Mouse (Mus musculus) bone marrow, adult 2 months (tissue): ENCODE data around the gene Hhat. TPM values are rescaled to one million over a fixed set of nuclear protein-coding genes. Genes with fewer than 3 reads are reported as not detected.

Experiments
- H3K27ac ChIP-seq: fragments of 200-500 bp; 2 replicates; pipeline ENCODE4 v1.5.1; 2012; ENCODE audit warnings: low read depth, mild to moderate bottlenecking, control low read depth, inconsistent platforms, low read length; ENCODE audit not compliant: control insufficient read depth, poor library complexity, insufficient read depth
- H3K4me1 ChIP-seq: fragments of 200-500 bp; 2 replicates; pipeline ENCODE4 v1.6.1; 2011; ENCODE audit warnings: low read length; ENCODE audit not compliant: control insufficient read depth, insufficient read depth
- H3K4me3 ChIP-seq: fragments of 200-500 bp; replicated peaks from 2 replicates; pipeline ENCODE3; 2011; ENCODE audit warnings: mild to moderate bottlenecking, low read depth, low read length, control low read depth; ENCODE audit not compliant: control insufficient read depth
- CTCF ChIP-seq: fragments of 200-500 bp; IDR thresholded peaks from 2 replicates; pipeline ENCODE4 v1.5.1; 2011; ENCODE audit warnings: low read length, control low read depth; ENCODE audit not compliant: control insufficient read depth, insufficient read depth
- POLR2A ChIP-seq: fragments of 200-500 bp; IDR thresholded peaks from 2 replicates; pipeline ENCODE4 v1.6.1; 2011; ENCODE audit warnings: low read depth, mild to moderate bottlenecking, control low read depth, low read length, borderline replicate concordance; ENCODE audit not compliant: control insufficient read depth
- WGBS: fragments of 180-500 bp; shearing (Covaris S2); methylation state at CpG from one replicate; pipeline ENCODE4 v1.1.7; 2018; 5-methylcytosine and 5-hydroxymethylcytosine counted together
- polyA plus RNA-seq: library from polyadenylated mRNA; stranded (reverse); fragments of >200 nt; gene quantifications from 2 replicates; pipeline ENCODE4 v1.2.4, GENCODE M21; 2011; ENCODE audit warnings: low replicate concordance; ENCODE audit not compliant: missing spikeins, insufficient read depth, insufficient read length

Hhat gene
- polyA plus RNA-seq, 1 experiment = 1.4 TPM

GRCm38 (mm10) chr1:192502835-192503234, 268.2 kb downstream of the Hhat start:
- no peak overlapping the region for H3K27ac ChIP-seq
- no peak overlapping the region for H3K4me3 ChIP-seq
- H3K4me1 ChIP-seq = no peaks in the 10 kb centered on the region
- TF ChIP-seq CTCF = no peak
- TF ChIP-seq POLR2A = no peak

GRCm38 (mm10) chr1:192502016-192502415, 269.0 kb downstream of the Hhat start:
- Histone ChIP-seq H3K4me3 (no peak overlapping the region), H3K4me1 (no peaks in the 10 kb centered on the region), H3K27ac (no peak overlapping the region)
- TF ChIP-seq CTCF = no peak
- TF ChIP-seq POLR2A = no peak
- WGBS = 40% methylated on average over 9 of the region's 9 CpGs

DNA sequence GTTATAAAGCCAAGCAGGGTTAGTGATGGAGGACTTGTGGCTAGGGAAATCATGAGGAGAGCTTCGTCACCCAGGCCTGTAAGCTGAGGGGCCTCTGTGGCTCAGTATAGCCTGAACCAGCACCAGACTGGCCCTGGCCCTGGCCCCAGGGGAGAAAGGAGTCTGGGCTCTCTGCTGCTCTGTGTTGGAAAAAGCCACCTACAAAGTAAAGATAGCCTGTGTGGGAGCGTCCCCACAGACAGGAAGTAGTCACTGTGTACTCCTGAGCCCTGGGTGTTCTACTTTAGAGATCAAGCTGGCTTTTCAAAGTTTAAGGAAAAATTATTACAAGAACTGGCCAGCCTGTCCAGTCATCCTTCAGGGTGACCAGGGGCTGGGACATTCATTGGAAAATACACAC, 273.5 kb downstream of the Hhat start:
- WGBS = 59% methylated on average over 2 of the region's 2 CpGs
- Histone ChIP-seq H3K4me3 (no peak overlapping the region), H3K27ac (no peak overlapping the region), H3K4me1 (no peaks in the 10 kb centered on the region)
- TF ChIP-seq POLR2A = no peak
- no peak for TF ChIP-seq CTCF

DNA sequence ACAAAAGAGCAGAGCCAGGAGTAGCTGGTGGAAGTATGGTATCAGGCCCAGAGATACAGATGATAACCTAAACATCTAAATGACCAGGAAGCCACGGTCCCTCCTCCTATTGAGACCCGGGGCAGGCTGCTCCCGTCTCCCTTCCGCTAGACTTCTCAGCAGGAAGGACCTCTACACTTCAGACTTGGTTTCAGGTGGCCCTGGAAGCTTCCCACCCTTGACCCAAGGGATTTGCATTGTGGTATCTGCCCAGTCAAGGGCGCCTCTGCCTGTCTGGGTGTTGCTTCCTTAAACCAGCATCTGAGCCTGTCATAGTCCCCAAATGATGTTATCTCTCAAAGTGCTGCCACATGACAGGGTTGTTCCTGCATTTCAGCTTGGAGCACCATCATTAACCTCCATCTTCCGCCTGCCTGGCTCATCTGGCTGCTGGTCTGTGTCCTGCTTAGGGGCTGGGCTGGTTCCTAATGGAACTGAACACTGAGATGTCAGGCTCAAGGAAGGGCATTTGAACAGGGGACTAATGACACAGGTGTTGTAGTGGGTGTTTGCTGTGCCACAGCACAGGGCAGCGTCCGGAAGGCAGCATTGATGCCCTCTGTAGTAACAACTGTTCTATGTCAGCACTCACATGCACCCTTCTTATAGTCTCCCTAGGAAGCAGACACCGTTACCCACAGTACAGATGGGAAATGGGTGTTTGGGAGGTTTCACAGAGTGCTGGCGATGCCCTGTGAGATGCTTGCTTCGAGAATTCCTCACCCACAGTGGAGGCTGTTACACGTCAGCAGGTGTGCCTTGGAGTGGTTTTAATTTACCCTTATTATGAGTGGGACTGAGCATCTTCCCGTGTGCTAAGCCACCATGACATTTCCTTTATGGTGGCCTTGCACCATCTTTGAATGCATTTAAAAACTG, 280.9 kb downstream of the Hhat start:
- H3K4me1 ChIP-seq = no peaks in the 10 kb centered on the region
- H3K4me3 ChIP-seq = no peak overlapping the region
- no peak overlapping the region for H3K27ac ChIP-seq
- WGBS = 64% methylated on average over 13 of the region's 13 CpGs
- TF ChIP-seq POLR2A (no peak), CTCF (no peak)

GRCm38 (mm10) chr1:192487571-192487970, 283.5 kb downstream of the Hhat start:
- 92% methylated on average over 11 of the region's 11 CpGs for WGBS
- H3K4me3 ChIP-seq = no peak overlapping the region
- no peak overlapping the region for H3K27ac ChIP-seq
- H3K4me1 ChIP-seq = no peaks in the 10 kb centered on the region
- TF ChIP-seq CTCF (no peak), POLR2A (no peak)

GRCm38 (mm10) chr1:192485030-192485429, 286.0 kb downstream of the Hhat start:
- TF ChIP-seq CTCF (no peak), POLR2A (no peak)
- no peak overlapping the region for H3K4me3 ChIP-seq
- H3K27ac ChIP-seq = no peak overlapping the region
- 54% methylated on average over 3 of the region's 3 CpGs for WGBS
- no peaks in the 10 kb centered on the region for H3K4me1 ChIP-seq

GRCm38 (mm10) chr1:192481446-192481845, 289.6 kb downstream of the Hhat start:
- no peak overlapping the region for H3K27ac ChIP-seq
- TF ChIP-seq POLR2A (no peak), CTCF (no peak)
- no peak overlapping the region for H3K4me3 ChIP-seq
- H3K4me1 ChIP-seq = no peaks in the 10 kb centered on the region

- Histone ChIP-seq H3K4me1 (no peaks in the 10 kb centered on the region), H3K4me3 (no peak overlapping the region), H3K27ac (no peak overlapping the region)
- 71% methylated on average over 8 of the region's 8 CpGs for WGBS
- no peak for TF ChIP-seq POLR2A
- TF ChIP-seq CTCF = no peak
Observed at GRCm38 (mm10) chr1:192480072-192480784, 290.8 kb downstream of the Hhat start.

- H3K4me3 ChIP-seq = no peak overlapping the region
- no peak overlapping the region for H3K27ac ChIP-seq
- WGBS = 68% methylated on average over 5 of the region's 5 CpGs
- TF ChIP-seq CTCF (no peak), POLR2A (no peak)
- H3K4me1 ChIP-seq = no peaks in the 10 kb centered on the region
Observed at GRCm38 (mm10) chr1:192478176-192478575, 292.8 kb downstream of the Hhat start.
